Mouse (Mus musculus) hindbrain, embryonic 15.5 days (tissue): ENCODE measurements around the gene Irx4. TPM values are rescaled to one million over a fixed set of nuclear protein-coding genes. Genes with fewer than 3 reads are reported as not detected.

Source experiments
- ATAC-seq: fragments of 200-750 bp; cut with Nextera tagmentation; 2 replicates; pipeline ENCODE4 v1.8.0; 2017; ENCODE audit warnings: low read depth, moderate number of reproducible peaks, moderate TSS enrichment; ENCODE audit not compliant: low FRiP score
- H3K27ac ChIP-seq: fragments of 300-500 bp; sonication (generic); replicated peaks from 2 replicates; pipeline ENCODE4 v1.5.1; 2015; ENCODE audit warnings: mild to moderate bottlenecking, inconsistent platforms
- H3K27me3 ChIP-seq: fragments of 300-500 bp; sonication (generic); 2 replicates; pipeline ENCODE4 v1.6.1; 2015; ENCODE audit warnings: control low read depth, inconsistent platforms
- H3K36me3 ChIP-seq: fragments of 300-500 bp; sonication (generic); 2 replicates; pipeline ENCODE4 v1.6.1; 2015; ENCODE audit warnings: control low read depth, inconsistent platforms
- H3K4me1 ChIP-seq: fragments of 300-500 bp; sonication (generic); replicated peaks from 2 replicates; pipeline ENCODE4 v1.6.1; 2015; ENCODE audit warnings: control low read depth, inconsistent platforms
- H3K4me2 ChIP-seq: fragments of 300-500 bp; sonication (generic); 2 replicates; pipeline ENCODE4 v1.6.1; 2015; ENCODE audit warnings: moderate library complexity, mild to moderate bottlenecking, inconsistent platforms
- H3K4me3 ChIP-seq: fragments of 300-500 bp; sonication (generic); 2 replicates; pipeline ENCODE4 v1.5.1; 2015; ENCODE audit warnings: mild to moderate bottlenecking, inconsistent platforms
- H3K9ac ChIP-seq: fragments of 300-500 bp; sonication (generic); 2 replicates; pipeline ENCODE4 v1.6.1; 2015; ENCODE audit warnings: inconsistent platforms
- H3K9me3 ChIP-seq: fragments of 300-500 bp; sonication (generic); 2 replicates; pipeline ENCODE4 v1.6.1; 2016; ENCODE audit warnings: control low read depth, inconsistent platforms
- WGBS: fragments of 180-500 bp; shearing (Covaris S2); methylation state at CpG from one replicate; pipeline ENCODE4 v1.1.7; 2015; 5-methylcytosine and 5-hydroxymethylcytosine counted together
- polyA plus RNA-seq: library from polyadenylated mRNA; unstranded; fragments of >200 nt; fragmentation: Nextera tagmentation; extraction: Ambion mirVana; gene quantifications from 2 replicates; pipeline ENCODE4 v1.2.1, GENCODE M21; 2015

The Irx4 gene
- 3.6 and 5.7 TPM in 2 replicates for polyA plus RNA-seq

DNA sequence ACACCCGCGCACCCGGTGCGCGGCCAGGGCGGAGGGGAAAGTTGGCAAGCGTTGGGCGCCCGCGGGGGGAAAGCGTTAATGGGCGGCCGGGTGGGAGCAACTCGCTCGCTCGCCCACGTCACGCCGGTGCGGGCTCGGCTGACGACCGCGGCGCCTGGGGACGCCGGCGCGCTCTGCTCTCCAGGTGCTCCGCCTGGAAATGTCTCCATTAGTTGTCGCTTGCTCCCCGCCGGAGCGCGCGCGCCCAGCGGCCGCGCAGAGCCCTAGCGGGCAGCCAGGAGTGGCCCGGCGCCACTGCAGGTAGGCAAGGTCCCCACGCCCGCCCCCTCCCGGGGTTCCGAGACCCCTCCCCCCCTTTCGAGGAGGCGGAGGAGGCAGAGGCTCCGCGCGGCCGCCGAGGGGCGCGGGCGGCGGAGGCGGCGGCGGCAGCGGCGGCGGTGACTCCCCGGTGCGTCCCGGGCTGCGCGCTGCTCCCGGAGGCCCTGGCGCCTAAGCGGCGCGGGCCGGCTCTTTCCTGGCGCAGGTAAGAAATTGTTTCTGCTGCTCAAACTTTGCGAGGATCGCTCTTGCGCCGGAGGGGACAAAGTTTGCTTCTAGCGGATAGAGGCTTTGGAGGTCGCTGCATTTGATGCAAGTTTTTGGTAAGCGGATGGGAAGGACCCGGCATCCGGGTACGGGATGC, at the start of gene Irx4:
TSS of gene Irx4 (plus strand) at position 126 of the 682 bp plus-strand sequence.
- no peak; the same call in 1 of the 2 replicates for ATAC-seq
- Histone ChIP-seq H3K4me1 (peaks cover 41% of the 10 kb centered on the region), H3K27ac (0 out of 2 replicates have a peak within 1 kb of the TSS, but pooled peaks have one; percentile 15), H3K9ac (peak within 1 kb of the TSS; percentile 22; the same call in 1 of the 2 replicates), H3K4me2 (peak within 1 kb of the TSS; percentile 89), H3K4me3 (peak within 1 kb of the TSS; percentile 44), H3K36me3 (no peaks in the 10 kb centered on the region), H3K27me3 (peaks cover 87% of the 10 kb centered on the region), H3K9me3 (no peaks in the 10 kb centered on the region)
- WGBS = under 1% methylated on average over 63 of the region's 86 CpGs

DNA sequence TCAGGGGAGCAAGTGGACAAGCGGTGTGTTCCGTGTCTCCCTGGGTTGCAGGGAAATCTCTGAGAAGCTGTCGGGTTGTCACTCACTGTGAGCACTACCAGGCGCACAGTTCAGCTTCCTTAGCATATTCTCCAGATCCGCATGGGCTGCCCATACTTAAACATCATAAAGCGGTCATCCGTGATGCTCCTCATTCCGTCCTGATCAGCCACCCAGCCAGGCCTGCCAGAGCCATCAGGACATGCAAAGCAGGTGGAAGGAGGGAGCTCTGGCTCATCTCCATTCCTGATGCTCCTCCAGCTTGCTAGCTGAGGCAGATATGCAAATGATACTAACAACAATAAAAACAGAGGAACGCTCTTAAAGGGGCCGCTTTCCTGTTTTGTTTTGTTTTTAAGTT, 46.0 kb upstream of the Irx4 start:
- H3K4me1 ChIP-seq = no peaks in the 10 kb centered on the region

GRCm38 (mm10) chr13:73236461-73236860, 23.8 kb upstream of the Irx4 start:
- Histone ChIP-seq H3K4me2 (no peak overlapping the region), H3K4me3 (no peak overlapping the region), H3K9ac (no peak overlapping the region), H3K36me3 (no peaks in the 10 kb centered on the region), H3K27me3 (no peaks in the 10 kb centered on the region), H3K27ac (no peak overlapping the region), H3K9me3 (no peaks in the 10 kb centered on the region), H3K4me1 (no peaks in the 10 kb centered on the region)
- no peak for ATAC-seq
- WGBS = 41% methylated on average over 8 of the region's 8 CpGs

More for the DNA sequence above, 46.0 kb upstream of the Irx4 start:
- H3K27me3 ChIP-seq = no peaks in the 10 kb centered on the region
- no peak overlapping the region for H3K4me2 ChIP-seq
- 56% methylated on average over 10 of the region's 10 CpGs for WGBS
- no peak overlapping the region for H3K9ac ChIP-seq
- no peaks in the 10 kb centered on the region for H3K9me3 ChIP-seq
- no peak overlapping the region for H3K4me3 ChIP-seq
- H3K36me3 ChIP-seq = no peaks in the 10 kb centered on the region
- no peak overlapping the region for H3K27ac ChIP-seq
- ATAC-seq = no peak

- Histone ChIP-seq H3K9me3 (0 out of 2 replicates have a peak, but pooled peaks cover 5% of the 10 kb centered on the region), H3K9ac (no peak overlapping the region), H3K27ac (no peak overlapping the region; the same call in 1 of the 2 replicates), H3K4me2 (no peak overlapping the region), H3K36me3 (no peaks in the 10 kb centered on the region), H3K4me1 (no peaks in the 10 kb centered on the region), H3K4me3 (no peak overlapping the region), H3K27me3 (no peaks in the 10 kb centered on the region)
- WGBS = 44% methylated on average over 4 of the region's 4 CpGs
- ATAC-seq = peak; percentile 56; the same call in 1 of the 2 replicates
Observed at GRCm38 (mm10) chr13:73239191-73239746, 21.0 kb upstream of the Irx4 start.

DNA sequence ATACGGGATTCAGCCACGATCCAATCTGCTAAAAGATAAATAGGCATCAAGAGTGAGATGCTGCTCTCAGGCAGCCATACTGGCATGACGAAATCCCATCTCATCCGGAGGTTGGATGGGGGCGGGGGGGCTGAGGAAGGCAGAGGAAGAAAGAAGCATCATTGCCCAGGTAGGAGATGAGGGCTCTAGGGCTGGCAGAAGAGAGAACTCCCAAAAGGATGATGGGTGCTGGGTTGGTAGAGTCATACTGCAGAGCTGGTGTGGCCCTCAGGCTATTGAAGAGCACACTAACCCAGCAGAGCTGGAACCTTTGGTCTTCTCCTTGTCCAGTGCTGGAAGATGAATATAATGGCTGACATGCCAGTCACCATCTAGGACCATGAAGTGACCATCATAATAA, 17.7 kb upstream of the Irx4 start:
- Histone ChIP-seq H3K9me3 (0 out of 2 replicates have a peak, but pooled peaks cover 5% of the 10 kb centered on the region), H3K4me2 (no peak overlapping the region), H3K4me1 (no peaks in the 10 kb centered on the region), H3K9ac (no peak overlapping the region), H3K36me3 (no peaks in the 10 kb centered on the region), H3K27me3 (no peaks in the 10 kb centered on the region), H3K27ac (no peak overlapping the region), H3K4me3 (no peak overlapping the region)
- WGBS = 95% methylated on average over 5 of the region's 5 CpGs
- ATAC-seq = no peak

DNA sequence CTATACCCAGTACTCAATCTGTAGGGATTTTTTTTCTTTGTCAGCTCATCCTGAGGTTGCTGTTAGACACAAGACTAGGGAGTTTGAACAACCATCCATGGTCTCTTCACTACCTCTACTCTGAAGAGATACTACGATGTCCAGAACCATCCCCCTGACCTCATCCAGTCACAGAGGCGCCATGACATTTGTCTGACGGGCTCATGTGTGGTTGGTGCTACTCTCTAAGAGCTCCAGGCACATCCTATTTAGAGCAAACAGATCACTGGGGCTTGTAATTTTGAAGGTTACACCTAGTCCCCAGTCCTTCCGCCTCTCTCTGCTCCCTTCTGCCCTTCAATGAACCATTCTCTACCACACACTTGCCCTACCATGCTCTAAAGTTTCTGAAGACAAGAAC, 13.3 kb upstream of the Irx4 start:
- 0 out of 2 replicates have a peak, but pooled peaks cover 5% of the 10 kb centered on the region for H3K9me3 ChIP-seq
- H3K36me3 ChIP-seq = no peaks in the 10 kb centered on the region
- no peak overlapping the region for H3K27ac ChIP-seq
- H3K4me2 ChIP-seq = no peak overlapping the region
- H3K9ac ChIP-seq = no peak overlapping the region
- no peak for ATAC-seq
- 98% methylated on average over 4 of the region's 4 CpGs for WGBS
- no peaks in the 10 kb centered on the region for H3K4me1 ChIP-seq
- H3K4me3 ChIP-seq = no peak overlapping the region
- H3K27me3 ChIP-seq = peaks cover 6% of the 10 kb centered on the region; the same call in 1 of the 2 replicates

DNA sequence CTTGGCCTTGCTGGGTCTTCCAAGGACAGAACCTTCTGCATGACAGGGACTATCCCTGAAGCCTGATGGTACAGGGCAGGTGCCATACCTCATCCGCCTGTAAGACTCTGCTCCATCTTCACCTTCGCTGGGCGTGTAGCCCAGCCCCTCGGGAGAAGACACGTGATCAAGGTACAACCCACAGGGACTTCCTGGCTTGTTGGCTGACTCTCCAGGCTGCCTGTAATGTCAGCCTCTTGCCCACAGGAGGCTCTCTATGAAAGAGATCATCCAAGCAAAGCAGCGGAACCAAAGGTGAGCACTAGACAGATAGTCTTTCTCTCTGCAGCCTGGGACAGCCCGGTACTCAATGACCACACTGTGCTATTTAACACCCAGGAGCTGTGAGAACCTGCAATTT, 9.1 kb upstream of the Irx4 start:
- Histone ChIP-seq H3K9me3 (no peaks in the 10 kb centered on the region), H3K9ac (no peak overlapping the region), H3K4me3 (no peak overlapping the region), H3K4me2 (no peak overlapping the region), H3K36me3 (no peaks in the 10 kb centered on the region), H3K27ac (no peak overlapping the region), H3K4me1 (no peaks in the 10 kb centered on the region), H3K27me3 (peaks cover 20% of the 10 kb centered on the region)
- WGBS = 57% methylated on average over 7 of the region's 7 CpGs
- ATAC-seq = no peak

- Histone ChIP-seq H3K36me3 (no peaks in the 10 kb centered on the region), H3K9ac (no peak overlapping the region), H3K9me3 (no peaks in the 10 kb centered on the region), H3K4me3 (no peak overlapping the region), H3K4me2 (no peak overlapping the region), H3K27me3 (peaks cover 21% of the 10 kb centered on the region), H3K27ac (no peak overlapping the region), H3K4me1 (no peaks in the 10 kb centered on the region)
- no peak for ATAC-seq
- WGBS = 63% methylated on average over 5 of the region's 5 CpGs
Observed at GRCm38 (mm10) chr13:73252022-73252421, 8.3 kb upstream of the Irx4 start.

GRCm38 (mm10) chr13:73258415-73258814, 1.9 kb upstream of the Irx4 start:
- Histone ChIP-seq H3K36me3 (no peaks in the 10 kb centered on the region), H3K27ac (no peak overlapping the region), H3K4me3 (no peak overlapping the region), H3K4me1 (peaks cover 26% of the 10 kb centered on the region), H3K9me3 (no peaks in the 10 kb centered on the region), H3K9ac (no peak overlapping the region), H3K4me2 (no peak overlapping the region), H3K27me3 (peaks cover 79% of the 10 kb centered on the region)
- ATAC-seq = no peak
- 53% methylated on average over 4 of the region's 4 CpGs for WGBS

GRCm38 (mm10) chr13:73259577-73260353, 514 bp upstream of the Irx4 start:
- no peak for ATAC-seq
- Histone ChIP-seq H3K9ac (no peak overlapping the region), H3K4me1 (peaks cover 37% of the 10 kb centered on the region), H3K4me3 (peak overlapping the region; percentile 44), H3K9me3 (no peaks in the 10 kb centered on the region), H3K27ac (no peak overlapping the region), H3K27me3 (peaks cover 85% of the 10 kb centered on the region), H3K36me3 (no peaks in the 10 kb centered on the region), H3K4me2 (peak overlapping the region; percentile 89)
- 17% methylated on average over 10 of the region's 10 CpGs for WGBS

DNA sequence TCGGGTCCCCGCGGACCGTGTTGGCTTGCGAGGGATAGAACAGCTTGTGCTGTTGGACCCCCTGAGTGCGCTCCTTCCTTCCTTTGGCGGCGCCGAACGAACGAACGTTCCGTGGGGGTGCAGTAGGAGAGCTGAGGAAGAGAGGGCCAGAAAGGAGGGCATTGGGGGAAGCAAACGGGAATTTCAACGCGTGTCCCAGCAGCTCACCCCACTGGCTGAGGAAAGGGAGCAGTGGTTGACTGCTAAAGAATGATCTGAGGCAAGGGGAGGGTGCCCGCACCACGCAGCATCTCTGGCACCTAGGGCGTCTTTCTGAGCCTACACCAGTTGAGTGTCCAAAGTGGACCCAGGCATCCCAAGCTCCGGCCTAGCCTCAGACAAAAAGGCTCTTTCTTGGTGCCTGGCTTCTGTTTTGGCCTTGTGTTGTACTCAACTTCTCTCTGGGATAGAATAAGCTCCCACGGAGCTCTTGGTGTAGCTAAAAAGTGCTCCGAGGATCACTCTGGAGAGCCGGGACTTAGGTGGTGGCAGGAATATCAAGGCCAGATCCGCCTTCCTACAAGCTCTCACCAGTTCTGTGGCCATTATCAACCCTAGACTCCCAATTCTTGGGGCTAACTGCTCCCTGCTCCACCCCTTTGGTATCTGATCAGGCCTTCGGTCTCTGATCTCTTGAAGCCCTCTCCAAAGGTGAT, 904 bp downstream of the Irx4 start:
- no peak for ATAC-seq
- H3K9me3 ChIP-seq = no peaks in the 10 kb centered on the region
- no peak overlapping the region for H3K27ac ChIP-seq
- peak overlapping the region; percentile 44 for H3K4me3 ChIP-seq
- peaks cover 90% of the 10 kb centered on the region for H3K27me3 ChIP-seq
- 0 out of 2 replicates have a peak overlapping the region, but pooled peaks have one; percentile 22 for H3K9ac ChIP-seq
- no peaks in the 10 kb centered on the region for H3K36me3 ChIP-seq
- 8% methylated on average over 21 of the region's 25 CpGs for WGBS
- peaks cover 42% of the 10 kb centered on the region for H3K4me1 ChIP-seq
- peak overlapping the region; percentile 89 for H3K4me2 ChIP-seq
